In genomic region chr19:17199059-17199458, GRCm38 (mm10) we compare ENCODE assay signal across 16 mouse cellular contexts.
DNase-seq lines count a peak whose midpoint lies in the region; ATAC-seq lines count a peak whose summit lies in the region.
"Had no signal": no experiment of that assay in that cellular context is flagged by ENCODE, and none has a peak within 500 bp of the region (broad histone marks: within the 10 kb centered on the region; RNA-seq: fewer than 3 reads in every experiment).

No protein-coding gene starts in this region.

- H3K9ac ChIP-seq in hindbrain, embryonic 11.5 days (ENCODE audit: low read depth, low read length), result no peak overlapping the region
- H3K9ac ChIP-seq in embryonic facial prominence, embryonic 14.5 days (ENCODE audit: low read depth, low read length), result no peak overlapping the region
- H3K9ac ChIP-seq: embryonic facial prominence, embryonic 13.5 days; forebrain, embryonic 12.5 days; liver, embryonic 14.5 days had no signal

- H3K9me3 ChIP-seq in hindbrain, embryonic 10.5 days, result no peaks in the 10 kb centered on the region
- H3K9me3 ChIP-seq in hindbrain, embryonic 11.5 days (ENCODE audit: control insufficient read depth, low read length), result no peaks in the 10 kb centered on the region
- no peaks in the 10 kb centered on the region for H3K9me3 ChIP-seq in embryonic facial prominence, embryonic 14.5 days (ENCODE audit: control insufficient read depth, low read length)
- H3K9me3 ChIP-seq: embryonic facial prominence, embryonic 13.5 days; forebrain, embryonic 12.5 days had no signal

- no peak overlapping the region for H3K27ac ChIP-seq in hindbrain, embryonic 10.5 days
- no peak overlapping the region for H3K27ac ChIP-seq in hindbrain, embryonic 11.5 days (ENCODE audit: low read depth, low read length)
- no peak overlapping the region for H3K27ac ChIP-seq in embryonic facial prominence, embryonic 14.5 days (replicated peaks; ENCODE audit: low read depth, low read length)
- H3K27ac ChIP-seq: embryonic facial prominence, embryonic 13.5 days; forebrain, embryonic 12.5 days; kidney, postnatal 0 days; liver, embryonic 14.5 days had no signal

- no peak overlapping the region for H3K4me3 ChIP-seq in hindbrain, embryonic 10.5 days
- no peak overlapping the region for H3K4me3 ChIP-seq in hindbrain, embryonic 11.5 days (ENCODE audit: low read depth, low read length)
- H3K4me3 ChIP-seq in embryonic facial prominence, embryonic 14.5 days (ENCODE audit: low read depth, low read length), result no peak overlapping the region
- H3K4me3 ChIP-seq: embryonic facial prominence, embryonic 13.5 days; forebrain, embryonic 12.5 days had no signal

- H3K27me3 ChIP-seq in hindbrain, embryonic 10.5 days (ENCODE audit: insufficient read depth, poor library complexity, severe bottlenecking), result no peaks in the 10 kb centered on the region
- H3K27me3 ChIP-seq in hindbrain, embryonic 11.5 days (ENCODE audit: control insufficient read depth, insufficient read depth, low read length), result no peaks in the 10 kb centered on the region
- no peaks in the 10 kb centered on the region for H3K27me3 ChIP-seq in embryonic facial prominence, embryonic 14.5 days (replicated peaks; ENCODE audit: control insufficient read depth, insufficient read depth, low read length)
- H3K27me3 ChIP-seq: embryonic facial prominence, embryonic 13.5 days; forebrain, embryonic 12.5 days had no signal

- intact Hi-C loops in heart, postnatal 25 days (cut with DNase I), result no loop called here

- peak; percentile 10 for DNase-seq in hindbrain, embryonic 10.5 days (ENCODE audit: low spot score)
- DNase-seq in hindbrain, embryonic 11.5 days (ENCODE audit: low spot score), result no peak
- DNase-seq in embryo, embryonic 10.5 days (ENCODE audit: low spot score), result peak; percentile 15
- peak; percentile 45 for DNase-seq in embryonic facial prominence, embryonic 14.5 days (ENCODE audit: low spot score)
- DNase-seq in heart, postnatal 25 days (ENCODE audit: low spot score), result peak; percentile 5
- DNase-seq in right cerebral cortex, adult 18-20 months, result no peak
- DNase-seq in kidney, adult 18-20 months, result no peak
- no peak for DNase-seq in thymus, postnatal 10 days (ENCODE audit: low spot score in 2 of 2)
- DNase-seq: cerebellum, adult 9-11 months; lung, postnatal 36 days; thymus, postnatal 4 days had no signal

- no peak overlapping the region for H3K4me2 ChIP-seq in hindbrain, embryonic 11.5 days (replicated peaks; ENCODE audit: low read depth, low read length)
- no peak overlapping the region for H3K4me2 ChIP-seq in embryonic facial prominence, embryonic 14.5 days (ENCODE audit: low read depth, low read length)
- H3K4me2 ChIP-seq: embryonic facial prominence, embryonic 13.5 days; forebrain, embryonic 12.5 days had no signal

- no peak for ATAC-seq in hindbrain, embryonic 11.5 days (ENCODE audit: low FRiP score)
- ATAC-seq in embryonic facial prominence, embryonic 14.5 days (ENCODE audit: low read depth), result peak; percentile 18; the same call in 1 of the 2 replicates
- ATAC-seq: CD4-positive, CD25-positive, alpha-beta regulatory T cell, adult 4 months had no signal

- 60% methylated on average over 8 of the region's 8 CpGs for WGBS in hindbrain, embryonic 10.5 days
- 61% methylated on average over 8 of the region's 8 CpGs for WGBS in hindbrain, embryonic 11.5 days
- WGBS in embryonic facial prominence, embryonic 14.5 days, result 25% methylated on average over 8 of the region's 8 CpGs

- H3K4me1 ChIP-seq in hindbrain, embryonic 10.5 days (replicated peaks), result no peaks in the 10 kb centered on the region
- no peaks in the 10 kb centered on the region for H3K4me1 ChIP-seq in hindbrain, embryonic 11.5 days (replicated peaks; ENCODE audit: control insufficient read depth, insufficient read depth, low read length)
- no peaks in the 10 kb centered on the region for H3K4me1 ChIP-seq in embryonic facial prominence, embryonic 14.5 days (ENCODE audit: control insufficient read depth, insufficient read depth, low read length)
- H3K4me1 ChIP-seq: embryonic facial prominence, embryonic 13.5 days; forebrain, embryonic 12.5 days had no signal

- no peaks in the 10 kb centered on the region for H3K36me3 ChIP-seq in hindbrain, embryonic 10.5 days
- H3K36me3 ChIP-seq in hindbrain, embryonic 11.5 days (ENCODE audit: control insufficient read depth, insufficient read depth, low read length), result no peaks in the 10 kb centered on the region
- H3K36me3 ChIP-seq in embryonic facial prominence, embryonic 14.5 days (ENCODE audit: control insufficient read depth, insufficient read depth, low read length), result no peaks in the 10 kb centered on the region
- H3K36me3 ChIP-seq: embryonic facial prominence, embryonic 13.5 days; forebrain, embryonic 12.5 days had no signal

Comparison
In these comparisons a context has a peak if more than half of its experiments do, and no peak if none do; other contexts are left out.
1. DNase-seq: peak in hindbrain, embryonic 10.5 days (single experiment), embryo, embryonic 10.5 days (single experiment), embryonic facial prominence, embryonic 14.5 days (single experiment) and heart, postnatal 25 days (single experiment); none in hindbrain, embryonic 11.5 days (single experiment), right cerebral cortex, adult 18-20 months (single experiment), kidney, adult 18-20 months (single experiment) and thymus, postnatal 10 days (0 of 2).